Mouse (Mus musculus): ENCODE measurements around the gene Hist1h2bj. TPM values are rescaled to one million over a fixed set of nuclear protein-coding genes. Genes with fewer than 3 reads are reported as not detected.

The Hist1h2bj gene
- polyA plus RNA-seq, 1 experiment from 2014 or later, result 7.4 TPM

GRCm38 (mm10) chr13:21997821-21998220 is 45.2 kb upstream of the Hist1h2bj start:
- H3K4me3 ChIP-seq (ENCODE audit: low read depth, low read length), result no peak overlapping the region
- DNase-seq (ENCODE audit: low spot score), result no peak
- H3K27ac ChIP-seq (replicated peaks; ENCODE audit: low read depth, low read length), result no peak overlapping the region
- H3K27me3 ChIP-seq (replicated peaks; ENCODE audit: control insufficient read depth, insufficient read depth, low read length), result peaks cover 94% of the 10 kb centered on the region
- no peaks in the 10 kb centered on the region for H3K36me3 ChIP-seq (ENCODE audit: control insufficient read depth, insufficient read depth, low read length)
- WGBS, result 7% methylated on average over 4 of the region's 4 CpGs
- 0 out of 2 replicates have a peak, but pooled peaks cover 12% of the 10 kb centered on the region for H3K4me1 ChIP-seq (ENCODE audit: control insufficient read depth, insufficient read depth, low read length)
- no peak overlapping the region for H3K9ac ChIP-seq (ENCODE audit: low read depth, low read length)
- no peaks in the 10 kb centered on the region for H3K9me3 ChIP-seq (ENCODE audit: control insufficient read depth, low read length)
- H3K4me2 ChIP-seq (ENCODE audit: low read depth, low read length), result no peak overlapping the region
- ATAC-seq (ENCODE audit: low read depth), result no peak

- no peak overlapping the region for H3K9ac ChIP-seq (ENCODE audit: low read depth, low read length)
- no peak overlapping the region for H3K27ac ChIP-seq (replicated peaks; ENCODE audit: low read depth, low read length)
- H3K27me3 ChIP-seq (replicated peaks; ENCODE audit: control insufficient read depth, insufficient read depth, low read length), result peaks cover 98% of the 10 kb centered on the region
- no peaks in the 10 kb centered on the region for H3K36me3 ChIP-seq (ENCODE audit: control insufficient read depth, insufficient read depth, low read length)
- DNase-seq (ENCODE audit: low spot score) (no peak), ATAC-seq (ENCODE audit: low read depth) (no peak)
- WGBS, result 23% methylated on average over 3 of the region's 3 CpGs
- 0 out of 2 replicates have a peak, but pooled peaks cover 12% of the 10 kb centered on the region for H3K4me1 ChIP-seq (ENCODE audit: control insufficient read depth, insufficient read depth, low read length)
- H3K4me3 ChIP-seq (ENCODE audit: low read depth, low read length), result no peak overlapping the region
- no peak overlapping the region for H3K4me2 ChIP-seq (ENCODE audit: low read depth, low read length)
- H3K9me3 ChIP-seq (ENCODE audit: control insufficient read depth, low read length), result no peaks in the 10 kb centered on the region
These were observed 44.6 kb upstream of the Hist1h2bj start for GRCm38 (mm10) chr13:21998412-21998811.

DNA sequence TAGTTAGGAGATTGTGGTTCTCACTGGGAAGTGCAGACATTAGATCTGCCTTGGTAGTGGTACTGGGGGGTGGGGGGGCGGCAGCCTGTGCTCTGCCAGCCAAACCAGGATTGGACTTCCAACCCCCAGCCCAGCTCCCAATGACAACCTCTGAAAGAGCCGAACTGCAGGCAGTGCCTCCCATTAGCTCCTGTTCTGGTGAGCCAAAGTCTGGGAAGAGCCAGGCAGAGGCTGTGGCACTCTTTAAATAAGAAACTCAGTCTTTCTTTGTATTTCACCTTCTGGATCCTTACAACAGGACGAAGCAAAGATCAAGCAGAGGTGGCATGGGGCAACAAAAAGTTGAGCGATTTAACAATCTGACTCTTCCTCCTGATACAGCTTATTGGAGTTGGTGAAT is 43.9 kb upstream of the Hist1h2bj start:
- Histone ChIP-seq H3K4me1 (ENCODE audit: control insufficient read depth, insufficient read depth, low read length) (0 out of 2 replicates have a peak, but pooled peaks cover 12% of the 10 kb centered on the region), H3K36me3 (ENCODE audit: control insufficient read depth, insufficient read depth, low read length) (no peaks in the 10 kb centered on the region), H3K9ac (ENCODE audit: low read depth, low read length) (no peak overlapping the region), H3K4me3 (ENCODE audit: low read depth, low read length) (no peak overlapping the region), H3K27me3 (replicated peaks; ENCODE audit: control insufficient read depth, insufficient read depth, low read length) (peaks cover 100% of the 10 kb centered on the region), H3K27ac (replicated peaks; ENCODE audit: low read depth, low read length) (no peak overlapping the region), H3K9me3 (ENCODE audit: control insufficient read depth, low read length) (no peaks in the 10 kb centered on the region), H3K4me2 (ENCODE audit: low read depth, low read length) (no peak overlapping the region)
- WGBS, result 32% methylated on average over 4 of the region's 4 CpGs
- DNase-seq (ENCODE audit: low spot score), result no peak
- no peak for ATAC-seq (ENCODE audit: low read depth)

DNA sequence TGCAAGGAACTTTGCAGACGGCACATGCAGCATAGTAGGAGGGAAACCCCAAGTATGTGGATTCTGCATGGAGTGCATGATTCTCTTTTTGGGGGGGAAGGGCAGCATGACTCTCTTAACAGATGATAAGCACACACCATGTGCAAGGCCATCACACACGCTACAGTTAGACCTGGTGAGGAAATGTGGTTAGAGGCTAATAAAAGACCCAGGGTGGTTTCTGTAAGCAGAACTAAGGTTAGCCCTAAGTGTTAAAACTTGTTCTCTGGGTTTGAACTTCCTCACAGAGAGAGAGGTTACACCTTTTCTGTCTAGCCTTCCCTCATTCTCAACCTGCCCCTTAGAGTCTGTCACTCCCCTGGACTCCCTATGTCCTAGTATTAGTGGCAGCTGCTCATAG is 41.7 kb upstream of the Hist1h2bj start:
- 54% methylated on average over 2 of the region's 2 CpGs for WGBS
- DNase-seq (ENCODE audit: low spot score) (no peak), ATAC-seq (ENCODE audit: low read depth) (no peak)
- Histone ChIP-seq H3K4me3 (ENCODE audit: low read depth, low read length) (no peak overlapping the region), H3K27ac (replicated peaks; ENCODE audit: low read depth, low read length) (no peak overlapping the region), H3K27me3 (replicated peaks; ENCODE audit: control insufficient read depth, insufficient read depth, low read length) (peaks cover 100% of the 10 kb centered on the region), H3K9me3 (ENCODE audit: control insufficient read depth, low read length) (no peaks in the 10 kb centered on the region), H3K9ac (ENCODE audit: low read depth, low read length) (no peak overlapping the region), H3K4me2 (ENCODE audit: low read depth, low read length) (no peak overlapping the region), H3K36me3 (ENCODE audit: control insufficient read depth, insufficient read depth, low read length) (no peaks in the 10 kb centered on the region), H3K4me1 (ENCODE audit: control insufficient read depth, insufficient read depth, low read length) (peaks cover 12% of the 10 kb centered on the region)

DNA sequence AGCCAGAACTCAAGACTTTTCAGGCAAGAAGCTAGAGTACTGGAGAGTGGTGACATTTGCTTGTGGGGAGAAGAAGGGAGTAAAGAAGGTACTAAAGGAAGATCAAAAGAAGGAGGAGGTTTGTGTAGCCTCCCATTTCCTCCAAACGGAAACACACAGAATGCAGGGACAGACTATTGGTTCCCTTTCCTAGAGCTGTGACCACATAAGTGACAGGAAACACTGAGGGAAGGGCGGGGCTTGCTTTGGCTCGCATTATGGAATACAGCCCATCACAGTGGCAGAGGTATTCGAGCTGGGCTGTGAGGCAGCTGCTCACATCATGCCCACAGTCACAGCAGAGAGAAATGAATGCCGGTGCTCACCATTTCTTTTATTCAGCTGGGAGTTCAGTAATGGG is 41.2 kb upstream of the Hist1h2bj start:
- no peak for ATAC-seq (ENCODE audit: low read depth)
- WGBS, result 14% methylated on average over 5 of the region's 5 CpGs
- no peak overlapping the region for H3K4me2 ChIP-seq (ENCODE audit: low read depth, low read length)

DNA sequence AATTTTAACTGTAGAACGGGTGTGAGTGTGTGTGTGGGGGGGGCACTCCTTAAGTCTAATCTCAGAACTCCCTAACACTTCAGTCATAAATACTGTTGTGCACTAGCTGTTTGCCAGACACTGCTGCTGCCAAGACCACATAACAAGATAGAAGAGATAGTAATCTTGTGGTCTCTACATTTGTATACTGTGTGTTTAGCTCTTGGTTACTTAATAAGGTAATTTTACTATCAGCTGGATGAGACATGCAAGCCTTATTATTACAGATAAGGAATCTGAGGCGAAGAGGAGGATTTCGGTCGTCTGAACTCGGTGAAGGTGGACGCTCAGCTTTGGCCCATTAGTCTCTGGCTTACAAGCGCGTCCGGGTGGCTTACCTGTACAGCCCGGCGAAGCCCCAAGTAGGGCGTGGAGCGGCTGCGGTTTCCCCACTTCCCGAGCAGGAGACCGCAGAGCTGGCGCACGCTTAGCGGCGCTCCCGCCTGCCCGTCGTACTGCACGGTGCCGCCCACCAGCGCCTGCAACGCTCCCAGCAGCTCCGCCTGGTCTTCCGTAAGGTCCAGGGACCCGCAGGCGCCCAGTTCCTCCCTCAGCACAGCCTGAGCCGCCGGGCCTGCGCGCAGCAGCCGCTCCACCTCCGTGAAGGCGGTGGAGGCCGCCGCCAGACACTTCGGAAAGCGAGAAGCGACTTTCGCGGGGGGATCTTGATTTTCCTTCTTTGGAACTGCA is 37.2 kb upstream of the Hist1h2bj start:
- Histone ChIP-seq H3K4me3 (ENCODE audit: low read depth, low read length) (peak overlapping the region; percentile 54), H3K27ac (replicated peaks; ENCODE audit: low read depth, low read length) (no peak overlapping the region), H3K4me2 (ENCODE audit: low read depth, low read length) (peak overlapping the region; percentile 92), H3K4me1 (ENCODE audit: control insufficient read depth, insufficient read depth, low read length) (peaks cover 5% of the 10 kb centered on the region), H3K9ac (ENCODE audit: low read depth, low read length) (peak overlapping the region; percentile 57), H3K27me3 (replicated peaks; ENCODE audit: control insufficient read depth, insufficient read depth, low read length) (peaks cover 100% of the 10 kb centered on the region), H3K9me3 (ENCODE audit: control insufficient read depth, low read length) (no peaks in the 10 kb centered on the region), H3K36me3 (ENCODE audit: control insufficient read depth, insufficient read depth, low read length) (no peaks in the 10 kb centered on the region)
- peak; percentile 75 for DNase-seq (ENCODE audit: low spot score)
- under 1% methylated on average over 32 of the region's 45 CpGs for WGBS
- ATAC-seq (ENCODE audit: low read depth), result peak; percentile 91

More for the DNA sequence above, 41.2 kb upstream of the Hist1h2bj start:
- Histone ChIP-seq H3K4me3 (ENCODE audit: low read depth, low read length) (no peak overlapping the region), H3K9ac (ENCODE audit: low read depth, low read length) (no peak overlapping the region), H3K9me3 (ENCODE audit: control insufficient read depth, low read length) (no peaks in the 10 kb centered on the region), H3K27me3 (replicated peaks; ENCODE audit: control insufficient read depth, insufficient read depth, low read length) (peaks cover 100% of the 10 kb centered on the region), H3K4me1 (ENCODE audit: control insufficient read depth, insufficient read depth, low read length) (peaks cover 9% of the 10 kb centered on the region), H3K27ac (replicated peaks; ENCODE audit: low read depth, low read length) (no peak overlapping the region), H3K36me3 (ENCODE audit: control insufficient read depth, insufficient read depth, low read length) (no peaks in the 10 kb centered on the region)
- no peak for DNase-seq (ENCODE audit: low spot score)

GRCm38 (mm10) chr13:22006334-22007120 is 36.5 kb upstream of the Hist1h2bj start:
- Histone ChIP-seq H3K27ac (replicated peaks; ENCODE audit: low read depth, low read length) (no peak overlapping the region), H3K9ac (ENCODE audit: low read depth, low read length) (peak overlapping the region; percentile 57), H3K36me3 (ENCODE audit: control insufficient read depth, insufficient read depth, low read length) (no peaks in the 10 kb centered on the region), H3K4me2 (ENCODE audit: low read depth, low read length) (peak overlapping the region; percentile 92), H3K4me3 (ENCODE audit: low read depth, low read length) (peak overlapping the region; percentile 54), H3K9me3 (ENCODE audit: control insufficient read depth, low read length) (no peaks in the 10 kb centered on the region), H3K27me3 (replicated peaks; ENCODE audit: control insufficient read depth, insufficient read depth, low read length) (peaks cover 97% of the 10 kb centered on the region), H3K4me1 (ENCODE audit: control insufficient read depth, insufficient read depth, low read length) (peaks cover 5% of the 10 kb centered on the region)
- ATAC-seq (ENCODE audit: low read depth) (peak; percentile 92), DNase-seq (ENCODE audit: low spot score) (peak; percentile 79)
- under 1% methylated on average over 38 of the region's 38 CpGs for WGBS

- H3K27ac ChIP-seq (replicated peaks; ENCODE audit: low read depth, low read length), result no peak overlapping the region
- H3K9ac ChIP-seq (ENCODE audit: low read depth, low read length), result 0 out of 2 replicates have a peak overlapping the region, but pooled peaks have one; percentile 57
- DNase-seq (ENCODE audit: low spot score), result no peak
- no peaks in the 10 kb centered on the region for H3K9me3 ChIP-seq (ENCODE audit: control insufficient read depth, low read length)
- H3K36me3 ChIP-seq (ENCODE audit: control insufficient read depth, insufficient read depth, low read length), result no peaks in the 10 kb centered on the region
- peak overlapping the region; percentile 92 for H3K4me2 ChIP-seq (ENCODE audit: low read depth, low read length)
- 4% methylated on average over 18 of the region's 18 CpGs for WGBS
- ATAC-seq (ENCODE audit: low read depth), result no peak
- H3K4me1 ChIP-seq (ENCODE audit: control insufficient read depth, insufficient read depth, low read length), result peaks cover 5% of the 10 kb centered on the region
- H3K4me3 ChIP-seq (ENCODE audit: low read depth, low read length), result peak overlapping the region; percentile 54
- peaks cover 95% of the 10 kb centered on the region for H3K27me3 ChIP-seq (replicated peaks; ENCODE audit: control insufficient read depth, insufficient read depth, low read length)
These were observed 35.9 kb upstream of the Hist1h2bj start for GRCm38 (mm10) chr13:22007121-22007510.
